In genomic region chr8:104105768-104106167, GRCm38 (mm10) we compare ENCODE assay signal across 13 mouse cellular contexts. TPM values are rescaled to one million over a fixed set of nuclear protein-coding genes. Genes with fewer than 3 reads are reported as not detected.
DNase-seq lines count a peak whose midpoint lies in the region; ATAC-seq and TF ChIP-seq lines count a peak whose summit lies in the region.
"Had no signal": no experiment of that assay in that cellular context is flagged by ENCODE, and none has a peak within 500 bp of the region (broad histone marks: within the 10 kb centered on the region; RNA-seq: fewer than 3 reads in every experiment).

No protein-coding gene starts in this region.

- peak overlapping the region; percentile 4; the same call in 1 of the 2 replicates for H3K4me3 ChIP-seq in heart, postnatal 0 days (ENCODE audit: low read depth, low read length)
- H3K4me3 ChIP-seq in lung, embryonic 14.5 days (ENCODE audit: low read depth, low read length), result no peak overlapping the region
- peak overlapping the region; percentile 45 for H3K4me3 ChIP-seq in brown adipose tissue, adult 24 weeks (ENCODE audit: insufficient read depth, low read depth, low read length)
- no peak overlapping the region for H3K4me3 ChIP-seq in stomach, embryonic 15.5 days (replicated peaks)
- no peak overlapping the region for H3K4me3 ChIP-seq in midbrain, postnatal 0 days (ENCODE audit: low read depth, low read length)
- H3K4me3 ChIP-seq: embryonic facial prominence, embryonic 13.5 days; limb, embryonic 15.5 days; midbrain, embryonic 15.5 days; neural tube, embryonic 13.5 days had no signal

- no peak for ATAC-seq in heart, postnatal 0 days (ENCODE audit: insufficient read depth, low read depth)
- peak; percentile 73 for ATAC-seq in lung, embryonic 14.5 days (ENCODE audit: insufficient read depth)
- no peak; the same call in 1 of the 2 replicates for ATAC-seq in stomach, embryonic 15.5 days (ENCODE audit: insufficient read depth, low FRiP score, low read depth)
- no peak for ATAC-seq in midbrain, postnatal 0 days (ENCODE audit: low FRiP score)
- ATAC-seq: midbrain, embryonic 15.5 days had no signal

- DNase-seq in heart, postnatal 0 days (ENCODE audit: low spot score), result no peak
- DNase-seq in heart, postnatal 4 days, result no peak
- DNase-seq in lung, embryonic 14.5 days, result peak; percentile 60
- DNase-seq in lung, postnatal 25 days (ENCODE audit: low spot score), result no peak
- DNase-seq in midbrain, postnatal 0 days (ENCODE audit: low spot score), result no peak
- DNase-seq: cerebellum, adult 11 months had no signal

- no peak overlapping the region for H3K9ac ChIP-seq in heart, postnatal 0 days (replicated peaks; ENCODE audit: low read depth, low read length)
- no peak overlapping the region for H3K9ac ChIP-seq in lung, embryonic 14.5 days
- no peak overlapping the region for H3K9ac ChIP-seq in stomach, embryonic 15.5 days
- H3K9ac ChIP-seq in midbrain, postnatal 0 days (replicated peaks; ENCODE audit: low read length, poor library complexity, severe bottlenecking), result no peak overlapping the region
- H3K9ac ChIP-seq: embryonic facial prominence, embryonic 13.5 days; limb, embryonic 15.5 days; midbrain, embryonic 15.5 days; neural tube, embryonic 13.5 days had no signal

- H3K36me3 ChIP-seq in heart, postnatal 0 days (replicated peaks; ENCODE audit: control insufficient read depth, insufficient read depth, low read length), result no peaks in the 10 kb centered on the region
- no peaks in the 10 kb centered on the region for H3K36me3 ChIP-seq in lung, embryonic 14.5 days (ENCODE audit: insufficient read depth)
- no peaks in the 10 kb centered on the region for H3K36me3 ChIP-seq in stomach, embryonic 15.5 days
- H3K36me3 ChIP-seq in midbrain, postnatal 0 days (ENCODE audit: insufficient read depth, low read length), result no peaks in the 10 kb centered on the region
- H3K36me3 ChIP-seq: embryonic facial prominence, embryonic 13.5 days; limb, embryonic 15.5 days; midbrain, embryonic 15.5 days; neural tube, embryonic 13.5 days had no signal

- H3K27ac ChIP-seq in heart, postnatal 0 days (ENCODE audit: low read depth), result no peak overlapping the region
- no peak overlapping the region for H3K27ac ChIP-seq in lung, embryonic 14.5 days (ENCODE audit: low read depth)
- 0 out of 2 replicates have a peak overlapping the region, but pooled peaks have one; percentile 56 for H3K27ac ChIP-seq in brown adipose tissue, adult 24 weeks (replicated peaks; ENCODE audit: low read depth, low read length)
- H3K27ac ChIP-seq in stomach, embryonic 15.5 days, result no peak overlapping the region
- H3K27ac ChIP-seq in midbrain, postnatal 0 days (ENCODE audit: low read depth, low read length), result no peak overlapping the region
- H3K27ac ChIP-seq: embryonic facial prominence, embryonic 13.5 days; limb, embryonic 15.5 days; midbrain, embryonic 15.5 days; neural tube, embryonic 13.5 days had no signal

- no peaks in the 10 kb centered on the region for H3K27me3 ChIP-seq in heart, postnatal 0 days (ENCODE audit: control insufficient read depth, insufficient read depth, low read length)
- H3K27me3 ChIP-seq in lung, embryonic 14.5 days (ENCODE audit: insufficient read depth, low read length), result no peaks in the 10 kb centered on the region
- H3K27me3 ChIP-seq in stomach, embryonic 15.5 days (replicated peaks), result no peaks in the 10 kb centered on the region
- H3K27me3 ChIP-seq in midbrain, postnatal 0 days (ENCODE audit: insufficient read depth, low read length), result no peaks in the 10 kb centered on the region
- H3K27me3 ChIP-seq: embryonic facial prominence, embryonic 13.5 days; limb, embryonic 15.5 days; midbrain, embryonic 15.5 days; neural tube, embryonic 13.5 days had no signal

- H3K4me2 ChIP-seq in heart, postnatal 0 days (ENCODE audit: low read depth, low read length), result peak overlapping the region; percentile 53
- peak overlapping the region; percentile 27; the same call in 1 of the 2 replicates for H3K4me2 ChIP-seq in lung, embryonic 14.5 days
- H3K4me2 ChIP-seq in stomach, embryonic 15.5 days, result peak overlapping the region; percentile 14
- H3K4me2 ChIP-seq in midbrain, postnatal 0 days (ENCODE audit: low read depth, low read length, poor library complexity, severe bottlenecking), result no peak overlapping the region
- H3K4me2 ChIP-seq: embryonic facial prominence, embryonic 13.5 days; limb, embryonic 15.5 days; midbrain, embryonic 15.5 days; neural tube, embryonic 13.5 days had no signal

- 54% methylated on average over 6 of the region's 6 CpGs for WGBS in heart, postnatal 0 days
- WGBS in lung, embryonic 14.5 days, result 33% methylated on average over 6 of the region's 6 CpGs
- 46% methylated on average over 6 of the region's 6 CpGs for WGBS in stomach, embryonic 15.5 days
- 65% methylated on average over 6 of the region's 6 CpGs for WGBS in midbrain, postnatal 0 days

- TF ChIP-seq CTCF in heart, postnatal 0 days (IDR thresholded peaks at IDR 0.05; ENCODE audit: low read depth), result no peak
- TF ChIP-seq CTCF in lung, embryonic 14.5 days (IDR thresholded peaks at IDR 0.05; ENCODE audit: low read depth), result no peak
- TF ChIP-seq CTCF in midbrain, postnatal 0 days (IDR thresholded peaks at IDR 0.05), result no peak

- no peaks in the 10 kb centered on the region for H3K9me3 ChIP-seq in heart, postnatal 0 days (replicated peaks; ENCODE audit: control insufficient read depth, low read length)
- H3K9me3 ChIP-seq in lung, embryonic 14.5 days (ENCODE audit: low read depth, low read length), result no peaks in the 10 kb centered on the region
- H3K9me3 ChIP-seq in stomach, embryonic 15.5 days, result no peaks in the 10 kb centered on the region
- H3K9me3 ChIP-seq in midbrain, postnatal 0 days (ENCODE audit: low read length), result no peaks in the 10 kb centered on the region
- H3K9me3 ChIP-seq: embryonic facial prominence, embryonic 13.5 days; limb, embryonic 15.5 days; midbrain, embryonic 15.5 days; neural tube, embryonic 13.5 days had no signal

- peaks cover 14% of the 10 kb centered on the region; the same call in 1 of the 2 replicates for H3K4me1 ChIP-seq in heart, postnatal 0 days (ENCODE audit: control insufficient read depth, insufficient read depth)
- H3K4me1 ChIP-seq in lung, embryonic 14.5 days (ENCODE audit: insufficient read depth), result peaks cover 3% of the 10 kb centered on the region; the same call in 1 of the 2 replicates
- H3K4me1 ChIP-seq in brown adipose tissue, adult 24 weeks (ENCODE audit: control insufficient read depth, insufficient read depth, insufficient read length, low read length), result peaks cover 5% of the 10 kb centered on the region
- 0 out of 2 replicates have a peak, but pooled peaks cover 15% of the 10 kb centered on the region for H3K4me1 ChIP-seq in stomach, embryonic 15.5 days
- no peaks in the 10 kb centered on the region for H3K4me1 ChIP-seq in midbrain, postnatal 0 days (ENCODE audit: insufficient read depth, low read length)
- H3K4me1 ChIP-seq: embryonic facial prominence, embryonic 13.5 days; limb, embryonic 15.5 days; midbrain, embryonic 15.5 days; neural tube, embryonic 13.5 days had no signal

- TF ChIP-seq EP300 in heart, postnatal 0 days (IDR thresholded peaks at IDR 0.05; ENCODE audit: low read depth), result no peak

RNA-seq across cellular contexts. Expression of gene Cdh5, which starts 4.3 kb away (rescaled TPM):
- 123 and 125 TPM in 2 replicates for total RNA-seq in heart, postnatal 0 days (2014; rRNA removed; ENCODE audit: low replicate concordance)
- 39.5 and 42.6 TPM in 2 replicates for polyA plus RNA-seq in heart, postnatal 0 days (2015; fragmentation: Nextera tagmentation; extraction: Ambion mirVana)
- total RNA-seq in heart, postnatal 4 days (2021), result 100 to 1,000 TPM; 260 to 270 TPM
- 69.8 and 71.5 TPM in 2 replicates for polyA plus RNA-seq in lung, embryonic 14.5 days (2014; fragmentation: Nextera tagmentation; extraction: Ambion mirVana)
- 53.4 and 61.0 TPM in 2 replicates for polyA plus RNA-seq in brown adipose tissue, adult 24 weeks (2012; ENCODE audit: insufficient read depth, insufficient read length, missing spikeins)
- polyA plus RNA-seq in stomach, embryonic 15.5 days (2015; fragmentation: Nextera tagmentation; extraction: Ambion mirVana), result 27.0 and 29.8 TPM in 2 replicates
- total RNA-seq in midbrain, postnatal 0 days (2014; rRNA removed), result 18.6 and 22.0 TPM in 2 replicates
- polyA plus RNA-seq in midbrain, postnatal 0 days (2015; fragmentation: Nextera tagmentation; extraction: Ambion mirVana), result 8.6 and 9.7 TPM in 2 replicates
- total RNA-seq: common myeloid progenitor, adult 5-6 weeks had no signal

Comparison
In these comparisons a context has a peak if more than half of its experiments do, and no peak if none do; other contexts are left out.
1. H3K4me3 ChIP-seq: peak in heart, postnatal 0 days (single experiment) and brown adipose tissue, adult 24 weeks (single experiment); none in lung, embryonic 14.5 days (single experiment), stomach, embryonic 15.5 days (single experiment) and midbrain, postnatal 0 days (single experiment).